Mouse (Mus musculus): Measurements from ENCODE around the gene Esrrg. TPM values are rescaled to one million over a fixed set of nuclear protein-coding genes. Genes with fewer than 3 reads are reported as not detected.

The Esrrg gene
- polyA plus RNA-seq, 1 experiment, result not detected

GRCm38 (mm10) chr1:187684519-187684918 is 75.9 kb downstream of the Esrrg start:
- Histone ChIP-seq H3K27ac (ENCODE audit: insufficient read depth, low read depth, low read length) (no peak overlapping the region), H3K4me1 (ENCODE audit: control insufficient read depth, insufficient read depth, low read length) (peaks cover 2% of the 10 kb centered on the region; the same call in 1 of the 2 replicates), H3K4me3 (ENCODE audit: insufficient read depth, low read depth, low read length) (no peak overlapping the region)
- WGBS, result 54% methylated on average over 4 of the region's 4 CpGs
- TF ChIP-seq POLR2A (IDR thresholded peaks at IDR 0.05; ENCODE audit: insufficient read depth, low read depth, low read length) (no peak), CTCF (IDR thresholded peaks at IDR 0.05; ENCODE audit: insufficient read depth, low read depth, low read length) (no peak)

DNA sequence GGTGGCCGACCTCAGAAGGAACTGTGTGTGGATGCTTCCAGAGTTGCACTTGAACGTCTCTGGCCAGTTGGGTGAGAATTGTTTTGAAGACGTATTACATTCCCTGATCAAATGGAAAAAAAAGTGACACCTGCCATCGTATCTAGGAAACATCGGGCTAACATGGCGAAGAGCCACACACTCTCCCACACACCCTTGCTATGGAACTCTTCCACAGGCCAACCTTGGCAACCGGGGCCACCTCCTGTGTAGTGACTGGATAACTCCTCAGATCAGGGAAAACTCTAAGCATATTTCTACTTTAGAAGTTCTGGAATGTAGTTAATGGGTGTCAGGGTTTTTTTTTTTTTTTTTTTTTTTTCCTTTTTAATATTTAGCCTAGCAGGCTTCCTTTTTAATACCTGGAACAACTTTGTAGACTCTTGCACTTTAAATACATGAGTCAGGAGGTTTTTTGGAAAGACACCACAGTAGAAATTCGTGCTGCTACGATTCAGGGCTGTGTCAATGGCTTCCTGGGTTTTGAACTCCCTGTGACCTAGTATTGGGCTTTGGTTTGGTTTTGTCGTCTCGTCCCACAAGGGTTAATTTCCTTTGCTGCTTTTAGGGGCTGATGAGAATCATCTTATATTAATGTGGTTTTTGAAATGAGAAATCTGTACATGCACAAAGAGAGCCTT is 83.4 kb downstream of the Esrrg start:
- 93% methylated on average over 11 of the region's 11 CpGs for WGBS
- TF ChIP-seq CTCF (IDR thresholded peaks at IDR 0.05; ENCODE audit: insufficient read depth, low read depth, low read length) (no peak), POLR2A (IDR thresholded peaks at IDR 0.05; ENCODE audit: insufficient read depth, low read depth, low read length) (no peak)
- H3K4me1 ChIP-seq (ENCODE audit: control insufficient read depth, insufficient read depth, low read length), result peaks cover 4% of the 10 kb centered on the region; the same call in 1 of the 2 replicates
- no peak overlapping the region for H3K27ac ChIP-seq (ENCODE audit: insufficient read depth, low read depth, low read length)
- no peak overlapping the region for H3K4me3 ChIP-seq (ENCODE audit: insufficient read depth, low read depth, low read length)

DNA sequence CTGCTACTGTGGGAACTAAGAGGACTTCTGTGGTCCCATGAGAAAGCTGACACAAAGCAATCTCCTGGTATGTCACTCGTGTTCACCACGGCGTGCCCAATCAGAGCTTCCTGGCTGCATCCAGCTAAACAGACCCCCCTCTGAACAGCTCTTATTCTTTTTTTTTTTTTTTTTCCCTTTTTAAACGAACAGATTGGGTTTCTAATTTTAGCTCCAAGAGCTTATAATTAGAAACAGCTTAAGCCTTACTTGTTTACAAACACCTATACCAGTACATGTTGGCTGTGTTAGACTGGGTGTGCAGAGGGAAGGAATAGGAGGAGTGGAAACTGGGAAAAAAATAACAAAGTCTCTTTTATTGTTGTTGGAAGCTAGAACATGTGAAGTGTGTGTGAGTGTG is 86.3 kb downstream of the Esrrg start:
- Histone ChIP-seq H3K27ac (ENCODE audit: insufficient read depth, low read depth, low read length) (no peak overlapping the region), H3K4me3 (ENCODE audit: insufficient read depth, low read depth, low read length) (no peak overlapping the region), H3K4me1 (ENCODE audit: control insufficient read depth, insufficient read depth, low read length) (peaks cover 4% of the 10 kb centered on the region; the same call in 1 of the 2 replicates)
- TF ChIP-seq POLR2A (IDR thresholded peaks at IDR 0.05; ENCODE audit: insufficient read depth, low read depth, low read length) (no peak), CTCF (IDR thresholded peaks at IDR 0.05; ENCODE audit: insufficient read depth, low read depth, low read length) (no peak)
- WGBS, result 55% methylated on average over 4 of the region's 4 CpGs

GRCm38 (mm10) chr1:187698201-187698600 is 89.6 kb downstream of the Esrrg start:
- 93% methylated on average over 9 of the region's 9 CpGs for whole genome bisulfite sequencing
- no peak overlapping the region for H3K27ac ChIP-seq (ENCODE audit: insufficient read depth, low read depth, low read length)
- peaks cover 4% of the 10 kb centered on the region; the same call in 1 of the 2 replicates for H3K4me1 ChIP-seq (ENCODE audit: control insufficient read depth, insufficient read depth, low read length)
- TF ChIP-seq CTCF (IDR thresholded peaks at IDR 0.05; ENCODE audit: insufficient read depth, low read depth, low read length) (no peak), POLR2A (IDR thresholded peaks at IDR 0.05; ENCODE audit: insufficient read depth, low read depth, low read length) (no peak)
- no peak overlapping the region for H3K4me3 ChIP-seq (ENCODE audit: insufficient read depth, low read depth, low read length)

DNA sequence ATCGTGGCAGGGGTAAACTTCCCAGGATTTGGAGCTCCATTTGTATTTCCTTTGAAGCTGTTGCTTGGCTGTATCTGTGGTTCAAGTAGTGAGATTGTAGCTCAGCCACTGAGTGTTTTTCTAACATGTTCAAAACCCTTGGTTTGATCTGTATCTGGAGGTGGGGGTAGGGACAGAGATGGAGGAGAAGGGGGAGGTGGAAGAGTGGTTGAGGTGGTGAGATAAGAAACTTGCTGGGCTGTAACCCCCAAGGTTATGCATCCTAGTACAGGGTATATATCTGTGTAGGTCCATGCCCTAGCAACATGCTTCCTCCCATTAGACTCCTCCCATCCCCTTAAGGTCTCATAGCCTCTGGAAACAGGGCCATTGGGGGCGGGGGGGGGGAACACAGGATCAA is 92.4 kb downstream of the Esrrg start:
- 67% methylated on average over 2 of the region's 2 CpGs for WGBS
- Histone ChIP-seq H3K4me3 (ENCODE audit: insufficient read depth, low read depth, low read length) (no peak overlapping the region), H3K27ac (ENCODE audit: insufficient read depth, low read depth, low read length) (no peak overlapping the region), H3K4me1 (ENCODE audit: control insufficient read depth, insufficient read depth, low read length) (peaks cover 2% of the 10 kb centered on the region)
- no peak for TF ChIP-seq CTCF (IDR thresholded peaks at IDR 0.05; ENCODE audit: insufficient read depth, low read depth, low read length)
- no peak for TF ChIP-seq POLR2A (IDR thresholded peaks at IDR 0.05; ENCODE audit: insufficient read depth, low read depth, low read length)

DNA sequence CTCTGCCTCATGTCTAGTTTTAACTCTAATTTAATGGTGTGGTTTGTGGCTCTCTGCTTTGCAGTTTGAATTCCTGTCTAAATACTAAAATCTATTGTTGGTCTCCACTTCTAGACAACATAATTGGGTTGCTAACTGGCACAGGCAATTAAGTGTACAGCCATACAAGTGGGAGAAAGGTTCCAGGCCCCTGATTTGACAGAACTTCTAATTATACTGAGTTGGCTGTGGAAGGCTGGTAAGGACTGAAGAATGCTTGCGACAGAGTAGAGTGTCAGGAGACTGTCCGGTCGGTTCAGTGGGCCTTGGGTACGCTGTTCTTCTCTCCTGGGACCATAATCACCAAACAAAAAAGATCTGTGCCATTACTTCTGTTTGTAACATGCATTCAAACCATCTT is 96.3 kb downstream of the Esrrg start:
- WGBS, result 50% methylated on average over 4 of the region's 4 CpGs
- H3K4me3 ChIP-seq (ENCODE audit: insufficient read depth, low read depth, low read length), result no peak overlapping the region
- TF ChIP-seq CTCF (IDR thresholded peaks at IDR 0.05; ENCODE audit: insufficient read depth, low read depth, low read length) (no peak), POLR2A (IDR thresholded peaks at IDR 0.05; ENCODE audit: insufficient read depth, low read depth, low read length) (no peak)
- peaks cover 2% of the 10 kb centered on the region for H3K4me1 ChIP-seq (ENCODE audit: control insufficient read depth, insufficient read depth, low read length)
- no peak overlapping the region for H3K27ac ChIP-seq (ENCODE audit: insufficient read depth, low read depth, low read length)

- Histone ChIP-seq H3K4me3 (ENCODE audit: insufficient read depth, low read depth, low read length) (no peak overlapping the region), H3K4me1 (ENCODE audit: control insufficient read depth, insufficient read depth, low read length) (peaks cover 2% of the 10 kb centered on the region), H3K27ac (ENCODE audit: insufficient read depth, low read depth, low read length) (no peak overlapping the region)
- WGBS, result 55% methylated on average over 5 of the region's 5 CpGs
- TF ChIP-seq CTCF (IDR thresholded peaks at IDR 0.05; ENCODE audit: insufficient read depth, low read depth, low read length) (no peak), POLR2A (IDR thresholded peaks at IDR 0.05; ENCODE audit: insufficient read depth, low read depth, low read length) (no peak)
Observed at GRCm38 (mm10) chr1:187705348-187705747, 96.8 kb downstream of the Esrrg start.

DNA sequence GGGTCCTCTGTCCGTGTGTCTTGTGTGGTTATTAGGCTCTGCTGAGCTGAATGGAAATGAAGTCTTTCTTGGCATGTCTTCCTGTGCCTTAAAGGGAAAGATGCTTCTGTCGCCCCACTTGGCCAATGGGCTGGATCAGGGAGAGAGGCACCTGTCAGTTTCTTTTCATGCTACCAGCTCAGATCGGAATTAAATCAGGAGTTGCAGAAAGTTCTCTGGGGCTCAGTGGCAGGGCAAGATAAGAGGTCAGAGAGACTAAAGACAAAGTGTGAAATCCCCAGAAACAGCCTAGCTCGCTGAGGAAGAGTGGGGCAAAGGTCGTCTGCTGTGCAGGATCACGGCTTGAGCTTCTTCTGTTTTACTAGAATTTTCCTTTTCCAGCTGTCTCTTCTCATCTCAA is 97.5 kb downstream of the Esrrg start:
- peaks cover 2% of the 10 kb centered on the region for H3K4me1 ChIP-seq (ENCODE audit: control insufficient read depth, insufficient read depth, low read length)
- no peak for TF ChIP-seq CTCF (IDR thresholded peaks at IDR 0.05; ENCODE audit: insufficient read depth, low read depth, low read length)
- TF ChIP-seq POLR2A (IDR thresholded peaks at IDR 0.05; ENCODE audit: insufficient read depth, low read depth, low read length), result no peak
- no peak overlapping the region for H3K27ac ChIP-seq (ENCODE audit: insufficient read depth, low read depth, low read length)
- 75% methylated on average over 6 of the region's 6 CpGs for WGBS
- no peak overlapping the region for H3K4me3 ChIP-seq (ENCODE audit: insufficient read depth, low read depth, low read length)

DNA sequence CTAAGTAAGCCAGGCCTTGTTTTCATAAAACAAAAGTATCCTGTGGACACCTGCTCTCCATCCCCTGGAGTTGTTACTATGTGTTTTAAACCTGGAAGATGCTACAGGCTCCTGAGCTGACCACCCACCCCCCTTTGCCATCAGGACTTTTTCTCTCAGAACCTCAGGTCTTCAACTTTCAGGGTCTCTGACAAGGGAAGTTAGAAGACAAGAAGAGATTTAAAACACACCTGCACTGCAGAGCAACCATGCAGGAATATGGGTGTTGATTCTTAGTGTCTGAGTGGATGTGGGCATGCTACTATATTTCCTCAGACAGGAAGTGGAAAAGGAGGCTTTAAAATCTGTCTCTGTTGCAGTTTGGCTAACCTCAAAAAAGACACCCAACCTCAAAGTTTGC is 98.6 kb downstream of the Esrrg start:
- TF ChIP-seq POLR2A (IDR thresholded peaks at IDR 0.05; ENCODE audit: insufficient read depth, low read depth, low read length), result no peak
- TF ChIP-seq CTCF (IDR thresholded peaks at IDR 0.05; ENCODE audit: insufficient read depth, low read depth, low read length), result no peak
- Histone ChIP-seq H3K4me1 (ENCODE audit: control insufficient read depth, insufficient read depth, low read length) (peaks cover 2% of the 10 kb centered on the region), H3K4me3 (ENCODE audit: insufficient read depth, low read depth, low read length) (no peak overlapping the region), H3K27ac (ENCODE audit: insufficient read depth, low read depth, low read length) (no peak overlapping the region)
